Mouse (Mus musculus): ENCODE results near the gene Cxcr1.
"Not testable (repeated sequence)": the region's sequence is repeated elsewhere in the genome, so short reads cannot be mapped to it uniquely, and the experiment has no call there.

Gene Cxcr1

DNA sequence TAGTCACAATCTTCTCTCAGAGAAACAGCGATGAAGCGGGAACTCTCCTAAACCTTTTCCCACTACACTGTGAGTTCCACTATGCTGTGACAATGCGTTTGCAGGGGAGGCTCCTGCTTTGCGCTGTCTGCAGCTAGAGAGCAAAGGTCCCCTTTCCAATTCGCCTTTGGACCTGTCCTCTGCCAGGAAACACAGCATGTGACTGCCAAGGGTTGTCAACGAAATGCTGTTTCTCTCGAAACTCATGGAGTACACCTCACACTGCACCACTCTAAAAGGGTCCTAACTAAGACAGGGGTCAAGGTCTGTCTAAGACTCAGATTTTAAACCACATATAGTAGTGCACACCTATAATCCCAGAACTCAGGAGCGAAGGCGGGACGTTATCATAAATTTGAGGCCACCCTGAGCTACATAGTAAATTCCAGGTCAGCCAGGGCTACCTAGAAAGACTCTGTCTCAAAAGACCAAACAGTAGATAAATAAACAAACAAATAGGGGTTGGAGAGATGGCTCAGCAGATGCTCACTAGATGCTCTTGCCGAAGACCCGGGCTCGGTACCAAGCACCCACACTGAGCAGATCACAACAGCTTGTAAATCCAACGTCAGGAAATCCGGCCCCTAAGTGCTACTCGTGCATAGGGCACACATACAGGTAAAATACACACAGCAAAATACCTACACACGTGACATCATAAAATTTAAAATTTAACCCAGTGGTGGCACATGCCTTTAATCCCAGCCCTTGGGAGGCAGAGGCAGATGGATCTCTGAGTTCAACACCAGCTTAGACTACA lies 2.4 kb upstream of the Cxcr1 start:
- DNase-seq (ENCODE audit: low spot score in 2 of 2), result no peak

DNA sequence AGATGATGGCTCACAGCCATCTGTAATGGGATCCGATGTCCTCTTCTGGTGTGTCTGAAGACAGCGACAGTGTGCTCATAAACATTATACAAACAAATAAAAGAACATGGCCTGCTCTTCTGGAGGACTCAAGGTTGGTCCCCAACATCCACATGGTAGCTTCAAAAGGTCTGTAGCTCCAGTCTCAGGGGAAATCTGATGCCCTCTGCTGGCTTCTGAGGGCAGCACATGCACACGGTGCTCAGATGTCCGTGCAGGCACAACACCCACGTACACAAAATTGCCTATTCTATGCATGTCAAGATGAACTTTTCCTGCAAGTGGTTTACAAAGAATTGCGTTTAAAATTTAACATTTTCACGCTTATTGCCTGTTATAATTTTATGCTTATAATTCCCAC lies 1.5 kb upstream of the Cxcr1 start:
- DNase-seq (ENCODE audit: low spot score in 2 of 2), result peak in 1 of 2 experiments; percentile 47

DNA sequence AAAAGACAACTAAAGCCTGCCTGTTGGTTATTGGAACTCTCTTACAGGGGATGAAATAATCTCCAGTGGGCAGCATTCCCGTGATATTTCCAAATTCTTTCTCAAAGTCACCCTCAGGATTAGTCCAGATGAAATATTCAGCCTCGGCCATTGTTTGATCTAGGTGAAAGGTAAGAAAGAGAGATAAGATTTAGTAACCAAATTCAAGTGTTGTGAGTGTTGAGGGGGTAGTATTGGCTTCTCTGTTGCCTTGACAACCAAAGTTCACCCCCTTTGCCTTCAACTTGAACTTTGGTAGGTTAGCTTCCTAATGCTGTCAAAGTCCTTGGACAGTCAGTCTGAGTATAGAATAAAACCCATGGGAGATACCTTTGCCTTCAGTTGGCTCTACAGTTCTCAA lies 1.7 kb downstream of the Cxcr1 start:
- DNase-seq (ENCODE audit: low spot score in 2 of 2), result no peak

DNA sequence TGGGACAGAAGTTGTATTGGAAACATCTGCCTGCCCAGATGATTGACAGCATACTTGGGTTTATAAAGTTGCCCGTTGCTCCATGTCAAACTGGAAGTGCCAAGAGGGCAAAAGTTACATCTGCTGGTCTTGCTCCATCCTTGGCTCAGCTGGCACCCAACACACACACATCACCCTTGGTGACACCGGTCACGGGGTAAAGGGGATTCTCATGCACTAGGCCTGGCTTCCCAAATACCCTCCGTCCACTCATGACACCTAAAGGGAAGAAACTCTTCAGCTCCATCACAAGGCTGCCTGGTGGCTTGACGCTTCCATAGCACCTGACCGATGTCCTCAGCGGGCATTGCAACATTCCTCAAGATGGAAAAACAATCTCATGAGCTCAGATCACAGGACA lies 4.0 kb downstream of the Cxcr1 start:
- DNase-seq (ENCODE audit: low spot score in 2 of 2), result no peak

DNA sequence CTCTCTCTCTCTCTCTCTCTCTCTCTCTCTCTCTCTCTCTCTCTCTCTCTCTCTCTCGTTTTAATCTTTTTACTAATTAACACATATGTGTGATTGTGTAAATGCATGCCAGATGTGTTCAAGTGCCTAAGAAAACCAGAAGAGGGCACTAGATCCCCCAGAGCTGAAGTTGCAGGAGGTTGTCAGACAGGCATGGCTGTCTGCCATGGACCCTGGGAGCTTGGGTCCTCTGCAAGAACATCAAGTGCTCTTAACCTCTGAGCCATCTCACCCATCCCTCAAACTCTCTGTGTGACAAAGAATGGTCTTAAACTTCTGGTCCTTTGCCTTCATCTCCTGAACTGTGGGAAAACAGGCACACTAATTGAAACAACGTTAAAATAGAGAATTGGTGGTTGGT lies 11.4 kb downstream of the Cxcr1 start:
- no peak for DNase-seq (ENCODE audit: low spot score in 2 of 2)

DNA sequence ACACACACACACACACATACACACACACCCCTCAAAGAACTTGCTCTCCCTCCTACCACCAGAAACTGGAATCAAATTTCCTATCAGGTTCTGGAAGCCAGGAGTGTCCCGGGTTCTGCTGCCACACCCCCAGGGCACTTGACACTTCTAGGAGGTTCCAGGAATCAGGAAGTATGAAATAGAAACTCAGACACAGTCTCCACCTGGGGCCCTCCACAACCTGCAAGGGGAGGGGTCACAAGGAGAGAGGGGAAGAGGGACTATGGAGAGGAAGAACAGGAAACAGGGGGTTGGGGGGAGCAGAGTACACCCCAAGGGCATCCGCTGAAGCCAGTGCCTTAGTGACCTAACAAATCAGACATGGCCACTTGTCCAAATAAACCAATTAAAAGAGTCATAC lies 13.0 kb downstream of the Cxcr1 start:
- DNase-seq (ENCODE audit: low spot score in 2 of 2), result no peak

DNA sequence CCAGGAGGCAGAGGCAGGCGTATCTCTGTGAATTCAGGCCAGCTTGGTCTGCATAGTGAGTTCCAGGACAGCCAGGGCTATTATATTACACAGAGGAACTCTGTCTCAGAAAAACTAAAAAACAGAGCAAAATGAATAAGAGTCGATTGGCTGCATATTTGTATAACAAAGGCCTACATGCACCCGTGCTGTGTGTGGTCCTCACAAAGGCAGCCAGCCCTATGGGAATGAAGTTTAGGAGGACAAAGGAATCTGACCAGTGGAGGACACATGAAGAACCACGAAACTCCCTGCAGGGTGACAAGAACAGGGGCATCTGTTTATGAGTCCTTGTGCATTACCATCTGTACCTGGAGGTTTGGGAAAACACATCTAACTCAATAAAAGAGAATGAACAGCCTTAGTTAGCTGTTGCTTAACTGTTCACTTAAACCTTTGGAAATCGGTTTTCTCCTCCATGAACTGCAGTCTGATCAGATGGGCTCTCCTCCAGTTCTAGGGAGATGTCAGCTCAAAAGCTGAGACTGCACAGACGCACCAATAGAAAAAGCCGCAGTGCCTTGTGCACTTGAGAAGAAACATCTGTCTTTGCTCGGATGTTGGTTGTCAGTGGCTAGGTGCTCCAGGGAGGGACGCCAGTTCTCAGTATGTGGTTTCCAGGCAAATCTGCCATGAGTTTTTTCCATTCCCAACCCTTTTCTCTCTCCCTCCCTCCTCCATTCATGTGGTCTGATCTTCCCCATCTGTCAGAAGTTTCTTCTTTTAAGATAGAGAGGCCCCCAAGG lies 14.6 kb downstream of the Cxcr1 start:
- DNase-seq (ENCODE audit: low spot score in 2 of 2), result no peak

DNA sequence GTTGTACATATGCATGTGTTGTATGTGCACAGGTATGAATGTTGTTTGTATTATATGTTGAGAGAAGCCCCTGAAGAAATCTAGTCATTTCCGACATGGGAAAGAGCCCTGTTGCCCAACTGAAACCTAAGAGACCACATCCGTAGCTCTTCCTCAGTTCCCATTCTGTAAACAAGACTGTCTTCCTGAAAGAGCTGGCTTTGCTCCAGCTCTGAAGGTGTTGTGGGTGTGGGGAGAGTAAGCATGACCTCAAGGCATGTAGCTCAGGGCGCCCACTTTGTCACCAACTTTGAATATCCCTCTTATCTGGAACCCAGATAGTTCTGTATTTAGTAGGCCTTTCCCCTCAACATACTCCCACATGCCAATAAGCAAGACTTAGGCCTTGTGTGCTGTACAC lies 15.8 kb downstream of the Cxcr1 start:
- no peak for DNase-seq (ENCODE audit: low spot score in 2 of 2)

DNA sequence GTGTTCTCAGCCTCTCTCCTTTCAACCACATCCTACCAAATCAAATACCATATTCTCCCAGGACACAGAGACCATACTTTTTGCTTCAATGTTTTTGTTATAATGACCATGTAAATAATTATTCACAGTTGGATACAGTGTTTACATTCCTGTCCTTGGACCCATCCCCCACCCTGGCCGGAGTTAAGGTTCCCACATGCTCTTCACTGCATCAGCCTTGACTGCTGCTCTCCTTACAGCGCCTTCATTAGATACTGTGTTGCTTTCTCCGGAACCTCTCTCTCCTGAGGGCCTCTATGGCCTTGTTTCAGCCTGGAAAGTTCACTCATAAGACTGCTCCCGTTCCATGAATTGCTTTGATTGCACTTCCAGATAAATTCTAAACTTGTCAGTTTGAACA lies 18.7 kb downstream of the Cxcr1 start:
- DNase-seq (ENCODE audit: low spot score in 2 of 2), result no peak

DNA sequence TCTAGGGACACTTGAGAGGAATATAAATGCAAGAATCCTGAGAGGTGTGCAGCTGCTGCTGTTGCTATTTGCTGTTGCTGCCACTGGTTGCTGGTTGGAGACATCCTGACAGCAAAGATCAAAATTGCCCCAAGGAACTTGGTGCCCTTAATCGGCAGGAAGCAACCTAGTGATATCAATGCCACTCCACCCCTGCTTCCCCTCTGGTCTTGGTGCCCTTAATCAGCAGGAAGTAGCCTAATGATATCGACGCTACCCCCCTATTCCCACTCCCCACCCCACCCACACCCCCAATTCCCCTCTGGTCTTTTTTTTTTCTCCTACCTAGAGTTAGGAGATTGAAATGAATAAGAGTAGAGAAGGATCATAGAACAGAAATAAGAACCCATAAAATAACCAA lies 21.7 kb downstream of the Cxcr1 start:
- no peak for DNase-seq (ENCODE audit: low spot score in 2 of 2)

DNA sequence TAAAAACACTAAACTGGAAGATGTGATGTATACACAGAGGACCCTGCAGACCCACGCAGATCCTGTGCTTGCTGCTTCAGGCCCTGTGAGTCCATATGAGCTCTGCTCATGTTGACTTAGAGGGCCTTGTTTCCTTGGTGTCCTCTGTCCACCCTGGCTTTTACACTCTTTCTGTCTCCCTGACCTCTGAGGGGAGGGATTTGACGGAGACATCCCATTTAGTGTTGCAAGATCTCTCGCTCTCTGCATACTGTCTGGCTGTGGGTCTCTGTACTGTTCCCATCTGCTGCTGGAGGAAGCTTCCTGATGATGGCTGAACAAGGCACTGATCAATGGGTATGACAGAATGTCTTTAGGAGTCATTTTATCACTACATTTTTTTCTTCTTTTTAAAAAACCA lies 24.7 kb downstream of the Cxcr1 start:
- no peak for DNase-seq (ENCODE audit: low spot score in 2 of 2)

DNA sequence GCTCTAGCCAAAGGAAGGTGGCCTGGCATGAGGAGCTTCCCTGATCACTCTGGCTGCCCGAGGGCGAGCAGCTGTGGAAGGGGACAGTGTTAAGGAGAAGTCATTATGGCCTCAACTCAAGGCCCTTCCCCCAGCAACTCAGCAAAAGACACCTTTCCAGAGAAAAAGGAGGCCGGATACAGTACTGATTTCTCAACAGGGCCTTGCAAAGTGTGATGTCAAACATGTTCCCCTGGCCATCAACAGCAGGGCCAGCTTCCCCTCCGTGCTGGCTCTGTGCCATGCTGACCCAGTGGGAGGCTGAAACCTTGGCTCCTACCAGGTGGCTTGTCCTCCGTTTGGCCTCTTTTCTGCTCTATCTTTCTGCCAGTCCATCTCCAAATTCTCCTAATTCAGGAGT lies 27.3 kb downstream of the Cxcr1 start:
- no peak for DNase-seq (ENCODE audit: low spot score in 2 of 2)

DNA sequence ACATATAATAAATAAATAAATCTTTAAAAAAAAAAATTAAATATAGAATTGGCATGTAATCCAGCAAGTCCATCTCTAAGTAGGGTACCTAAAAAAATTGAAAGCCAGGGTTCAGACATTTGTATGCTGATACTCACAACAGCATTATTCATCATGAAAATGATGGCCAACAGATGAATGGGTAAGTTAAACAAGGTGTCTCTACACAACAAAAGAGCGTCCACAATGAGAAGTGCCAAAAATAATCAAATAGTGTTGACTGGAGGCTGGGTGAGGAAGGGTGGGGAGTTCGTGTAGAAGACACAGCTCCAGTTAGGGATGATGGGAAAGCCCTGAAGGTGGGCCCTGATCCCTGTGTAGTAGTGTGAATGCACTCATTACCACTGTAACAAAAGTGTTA lies 34.4 kb downstream of the Cxcr1 start:
- no peak for DNase-seq (ENCODE audit: low spot score in 2 of 2)

DNA sequence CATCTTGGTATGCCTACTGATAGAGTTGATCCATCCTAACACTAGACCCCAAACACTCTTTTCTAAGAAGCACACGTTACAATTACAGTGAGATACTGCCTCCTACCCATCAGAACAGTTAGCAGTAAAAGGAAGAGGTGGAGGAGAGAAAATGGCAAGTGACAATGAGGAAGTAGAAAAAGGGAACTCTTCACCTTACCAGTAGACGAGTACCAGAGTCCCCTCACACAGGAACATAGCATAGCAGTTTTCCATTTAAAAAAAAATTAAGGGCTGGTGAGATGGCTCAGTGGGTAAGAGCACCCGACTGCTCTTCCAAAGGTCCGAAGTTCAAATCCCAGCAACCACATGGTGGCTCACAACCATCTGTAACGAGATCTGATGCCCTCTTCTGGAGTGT lies 34.8 kb downstream of the Cxcr1 start:
- DNase-seq (ENCODE audit: low spot score in 2 of 2), result not testable (repeated sequence)

DNA sequence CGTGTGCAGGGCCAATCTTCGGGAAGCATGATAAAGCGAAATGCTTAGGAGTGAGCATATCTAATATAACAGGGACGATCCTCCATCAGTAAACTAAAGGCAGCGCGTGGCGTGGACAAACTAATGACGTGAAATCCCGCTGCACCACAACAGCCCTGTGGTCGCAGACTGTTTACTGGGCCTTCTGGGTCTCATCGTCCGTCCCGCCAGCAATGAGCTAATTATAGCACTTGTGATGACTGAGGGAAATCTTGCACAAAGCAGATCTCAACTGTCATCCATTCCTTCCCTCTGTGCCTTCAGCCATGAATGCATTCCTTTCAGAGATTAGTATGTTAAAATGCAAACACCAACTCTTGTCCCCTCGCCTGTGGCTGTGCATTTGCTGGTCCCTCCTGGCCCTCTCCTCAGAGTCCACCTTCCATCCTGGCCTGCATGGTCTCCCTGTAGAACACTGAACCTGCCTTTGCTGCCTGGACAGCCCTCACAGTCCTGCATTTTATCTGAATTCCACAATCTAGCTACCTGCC lies 38.0 kb downstream of the Cxcr1 start:
- no peak for DNase-seq (ENCODE audit: low spot score in 2 of 2)

DNA sequence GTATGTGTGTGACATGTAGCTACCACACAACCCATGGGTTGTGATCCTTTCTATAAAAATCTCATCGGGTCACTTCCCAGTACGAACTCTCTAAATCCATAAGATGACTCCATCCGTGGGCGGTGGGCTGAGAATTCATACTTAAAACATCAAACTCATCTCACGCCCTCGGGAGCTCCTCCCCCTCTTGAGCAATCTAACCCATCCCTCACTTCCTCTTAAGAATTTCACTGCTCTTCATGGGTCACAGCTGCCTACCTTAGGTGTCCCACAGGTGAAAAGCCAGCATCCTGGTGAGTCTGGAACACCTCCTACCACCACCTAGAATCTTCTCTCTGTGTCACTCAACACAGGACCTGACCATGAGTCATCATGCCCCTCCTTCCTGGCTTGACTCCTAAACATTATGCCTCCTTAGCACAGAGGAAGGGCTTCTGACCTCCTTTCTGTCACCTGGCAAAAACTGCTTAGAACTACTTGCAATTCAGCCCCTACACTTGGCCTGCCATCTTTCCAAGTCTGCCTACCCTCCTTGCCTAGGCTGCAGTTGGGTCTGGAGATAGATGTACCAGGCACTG lies 38.9 kb downstream of the Cxcr1 start:
- DNase-seq (ENCODE audit: low spot score in 2 of 2), result no peak

DNA sequence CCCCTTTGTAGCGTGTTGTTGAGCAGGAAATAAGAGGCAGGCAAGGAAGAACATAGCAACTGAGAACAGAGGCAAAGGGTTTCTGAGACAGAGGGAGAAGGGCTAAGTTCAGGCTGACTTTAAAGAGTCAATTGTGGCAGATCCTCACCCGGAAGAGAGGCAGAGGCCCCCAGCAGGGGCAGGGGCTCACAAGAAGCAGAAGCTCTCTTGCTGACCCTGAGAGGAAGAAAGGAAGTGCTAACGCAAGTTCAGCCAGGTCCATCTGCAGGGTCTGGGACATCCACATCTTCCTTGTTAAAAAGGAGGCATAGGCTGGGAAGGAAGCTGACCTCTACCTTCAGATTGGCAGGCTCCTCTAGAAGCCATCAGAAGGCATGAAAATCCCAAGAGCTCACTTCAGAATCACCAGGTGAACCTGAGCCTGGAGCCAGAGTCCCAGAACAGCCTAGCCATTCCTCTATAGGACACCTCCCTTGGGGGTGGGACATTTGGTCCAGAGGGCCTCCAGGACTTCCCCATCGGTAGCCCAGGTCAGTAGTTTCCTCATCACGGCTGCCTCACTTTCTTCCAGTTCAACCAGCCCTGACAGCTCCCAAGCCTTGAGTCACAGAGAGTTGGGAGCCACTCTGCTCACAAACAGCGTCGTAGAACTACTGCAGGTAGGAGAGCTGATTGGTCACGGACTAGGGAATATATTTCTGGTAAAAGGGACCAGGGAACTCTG lies 40.8 kb downstream of the Cxcr1 start, which contains the start of gene Cxcr2:
Cxcr2 (plus strand) TSS at position 529 of the 724 bp plus-strand sequence.
- no peak for DNase-seq (ENCODE audit: low spot score in 2 of 2)

DNA sequence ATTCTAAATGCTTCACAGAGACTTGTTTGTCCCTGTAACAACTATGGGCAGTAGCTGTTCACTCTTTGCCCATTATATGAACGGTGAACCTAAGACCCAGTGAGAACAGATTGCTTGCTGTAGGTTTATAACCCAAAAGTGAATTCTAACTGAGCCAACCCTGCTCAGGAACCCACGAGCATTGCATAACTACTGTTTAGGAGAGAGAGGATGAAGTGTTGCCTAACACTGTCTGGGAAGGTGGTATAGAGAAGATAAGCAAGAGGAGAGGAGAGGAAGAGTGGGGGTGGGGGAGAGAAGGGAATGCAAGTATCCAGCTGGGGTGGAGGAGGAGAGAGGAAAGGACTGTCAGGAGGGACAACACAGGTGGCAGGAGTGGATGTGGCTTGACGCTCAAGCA lies 43.3 kb downstream of the Cxcr1 start:
- DNase-seq (ENCODE audit: low spot score in 2 of 2), result no peak

DNA sequence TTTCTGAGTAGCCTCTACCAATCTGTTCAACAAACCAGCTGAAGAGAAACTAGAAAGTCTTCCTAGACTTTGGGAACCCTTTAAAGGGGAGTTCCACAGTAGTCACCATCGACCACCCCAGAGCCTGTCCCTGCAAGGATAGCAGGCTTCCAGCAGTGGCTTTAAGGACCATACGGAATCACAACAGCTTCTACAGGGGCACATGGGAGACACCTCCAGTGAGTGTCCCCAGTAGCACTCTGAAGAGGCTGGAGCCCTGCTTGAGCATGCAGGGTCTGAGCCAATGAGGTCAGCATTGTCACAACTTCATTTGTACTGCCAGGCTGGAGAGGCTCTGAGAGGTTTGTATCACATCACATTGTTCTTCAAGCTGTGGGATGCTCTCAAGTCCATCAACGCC lies 44.3 kb downstream of the Cxcr1 start:
- no peak for DNase-seq (ENCODE audit: low spot score in 2 of 2)

DNA sequence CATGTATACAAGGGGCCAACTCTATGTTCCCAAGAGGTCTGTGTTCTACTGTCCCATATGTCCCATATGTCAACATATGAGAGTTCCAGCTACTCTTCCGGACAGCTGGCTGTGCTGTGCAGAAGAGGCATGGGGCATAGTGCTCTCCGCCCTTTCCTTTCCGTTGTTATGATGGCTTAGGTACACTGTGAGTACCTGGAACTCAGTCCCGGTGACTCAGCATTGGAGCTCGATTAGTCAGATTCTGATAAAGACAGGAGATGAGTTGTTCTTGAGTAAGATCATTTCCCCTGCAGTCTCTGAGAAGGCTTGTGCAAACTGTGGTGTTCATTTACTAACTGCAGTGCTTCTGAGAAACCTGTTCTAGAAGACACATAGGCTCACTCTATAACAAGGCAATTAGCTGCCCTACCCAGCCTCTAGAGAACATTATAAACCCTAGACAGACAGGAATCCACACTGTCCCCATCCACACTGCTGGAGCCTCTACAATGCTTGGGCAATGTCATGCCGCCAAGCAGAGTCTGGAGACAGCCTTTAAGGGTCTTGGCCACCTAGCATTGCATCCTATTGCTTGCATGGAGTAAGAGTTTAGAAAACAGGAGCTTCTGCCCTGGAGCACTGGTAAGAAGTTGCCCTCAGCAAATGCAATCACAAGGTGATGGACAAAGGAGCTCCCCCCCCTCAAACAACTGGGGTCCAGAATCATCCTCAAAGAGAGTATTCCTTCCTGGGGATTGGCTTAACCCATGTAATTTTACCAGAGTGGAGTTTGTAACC lies 45.1 kb downstream of the Cxcr1 start:
- no peak for DNase-seq (ENCODE audit: low spot score in 2 of 2)
